Mouse (Mus musculus): ENCODE results near the gene Cdh18. TPM values are rescaled to one million over a fixed set of nuclear protein-coding genes. Genes with fewer than 3 reads are reported as not detected.
"Not testable (repeated sequence)": the region's sequence is repeated elsewhere in the genome, so short reads cannot be mapped to it uniquely, and the experiment has no call there.

Cdh18 gene
- polyA plus RNA-seq, 1 experiment from 2014 or later, result 0.50 TPM

DNA sequence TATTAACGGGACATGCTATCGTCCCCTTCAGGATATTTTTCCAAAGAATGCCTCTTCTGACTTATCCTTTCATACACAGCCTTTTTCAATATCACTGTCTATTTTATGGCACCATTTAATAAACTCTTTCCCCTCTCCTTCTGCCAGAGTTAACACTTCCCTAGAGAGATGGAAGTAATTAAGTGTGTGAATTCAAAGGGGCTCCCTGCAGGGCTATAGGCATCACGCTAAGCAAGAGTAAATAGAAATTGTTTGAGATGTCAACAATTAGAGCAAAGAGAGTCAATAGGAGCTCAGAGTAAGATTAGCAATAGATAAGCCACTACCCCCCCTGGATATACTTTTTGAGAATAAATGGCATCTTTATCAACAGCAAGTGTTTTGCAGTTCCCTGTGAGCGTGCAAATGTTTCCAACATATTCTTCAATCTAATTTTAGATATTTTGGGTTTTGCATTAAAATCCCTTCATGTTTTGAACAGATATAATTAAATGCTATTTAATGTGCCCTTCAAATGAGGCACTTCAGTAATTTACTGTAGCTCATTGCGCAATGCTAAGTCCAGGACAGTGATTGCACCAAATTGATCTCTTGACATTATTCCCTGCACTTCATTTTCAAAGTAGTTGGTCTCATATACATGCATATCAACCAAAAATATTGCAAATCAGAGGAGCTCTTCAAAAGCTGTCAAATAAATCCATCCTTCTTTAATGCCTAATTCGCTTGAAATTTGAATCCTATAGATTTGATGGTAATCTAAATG is 586.3 kb downstream of the Cdh18 start:
- DNase-seq (ENCODE audit: low spot score), result no peak
- no peaks in the 10 kb centered on the region for H3K36me3 ChIP-seq
- 61% methylated on average over 6 of the region's 6 CpGs for WGBS
- H3K9me3 ChIP-seq, result no peaks in the 10 kb centered on the region
- H3K4me3 ChIP-seq, result no peak overlapping the region
- H3K27ac ChIP-seq, result no peak overlapping the region
- H3K4me1 ChIP-seq (replicated peaks), result no peaks in the 10 kb centered on the region
- H3K27me3 ChIP-seq (ENCODE audit: insufficient read depth, poor library complexity, severe bottlenecking), result no peaks in the 10 kb centered on the region

DNA sequence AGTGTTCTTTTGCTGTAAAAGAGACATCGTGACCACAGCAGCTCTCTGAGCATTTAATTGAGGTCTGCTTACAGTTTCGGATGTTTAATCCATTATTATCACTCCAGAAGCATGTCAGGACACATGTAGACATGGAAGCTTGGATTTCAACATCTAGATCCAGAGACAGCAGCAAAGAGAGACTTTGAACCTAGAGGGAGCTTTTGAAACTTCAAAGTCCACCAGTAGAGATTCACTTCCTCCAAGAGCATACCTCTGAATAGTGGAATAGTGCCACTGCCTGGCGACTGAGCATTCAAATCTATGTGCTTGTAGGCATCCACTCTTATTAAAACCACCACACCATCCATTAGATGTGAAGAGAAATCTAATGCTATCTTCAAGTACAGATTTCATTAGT is 588.1 kb downstream of the Cdh18 start:
- DNase-seq (ENCODE audit: low spot score), result no peak
- Histone ChIP-seq H3K36me3 (no peaks in the 10 kb centered on the region), H3K27me3 (ENCODE audit: insufficient read depth, poor library complexity, severe bottlenecking) (no peaks in the 10 kb centered on the region), H3K9me3 (no peaks in the 10 kb centered on the region), H3K4me1 (replicated peaks) (no peaks in the 10 kb centered on the region), H3K4me3 (no peak overlapping the region), H3K27ac (no peak overlapping the region)
- WGBS, result 77% methylated on average over 3 of the region's 3 CpGs

DNA sequence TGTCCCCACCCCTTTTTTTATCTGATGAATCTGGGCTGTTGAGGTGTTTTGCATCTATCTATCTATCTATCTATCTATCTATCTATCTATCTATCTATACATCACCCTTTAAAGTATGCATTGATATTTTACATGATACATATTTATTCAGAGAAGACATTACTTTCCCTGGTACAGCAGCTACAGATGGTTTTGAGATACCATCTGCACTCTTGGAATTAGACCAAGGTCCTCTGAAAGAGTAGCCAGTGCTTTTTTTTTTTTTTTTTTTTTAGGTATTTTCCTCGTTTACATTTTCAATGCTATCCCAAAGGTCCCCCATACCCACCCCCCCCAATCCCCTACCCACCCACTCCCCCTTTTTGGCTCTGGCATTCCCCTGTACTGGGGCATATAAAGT is 594.1 kb downstream of the Cdh18 start:
- H3K4me1 ChIP-seq (replicated peaks); H3K4me3 ChIP-seq; H3K9me3 ChIP-seq; H3K27me3 ChIP-seq (ENCODE audit: insufficient read depth, poor library complexity, severe bottlenecking); H3K27ac ChIP-seq; DNase-seq (ENCODE audit: low spot score); H3K36me3 ChIP-seq: not testable (repeated sequence)
- WGBS, result 57% methylated on average over 1 of the region's 1 CpGs

DNA sequence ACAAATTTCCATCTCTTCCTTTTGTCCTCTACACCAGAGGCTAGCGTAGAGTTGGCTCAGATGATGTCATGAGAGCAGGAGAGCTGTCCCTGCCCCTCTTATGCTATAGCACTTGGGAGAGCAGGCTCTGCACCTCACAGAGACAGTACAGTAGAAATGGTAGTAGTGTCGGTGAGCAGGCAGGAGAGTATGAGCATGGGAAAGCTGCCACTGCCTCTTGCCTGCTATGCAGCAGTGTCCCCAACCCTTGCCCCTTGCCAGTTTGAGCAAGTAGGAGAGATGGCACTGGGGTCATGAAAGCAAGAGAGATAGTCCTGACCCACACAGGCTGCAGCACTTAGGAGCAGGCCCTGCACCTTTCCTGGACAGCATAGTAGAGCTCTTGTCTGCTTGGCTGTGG is 607.1 kb downstream of the Cdh18 start:
- WGBS, result 78% methylated on average over 2 of the region's 2 CpGs
- Histone ChIP-seq H3K4me1 (replicated peaks) (no peaks in the 10 kb centered on the region), H3K27ac (no peak overlapping the region), H3K36me3 (no peaks in the 10 kb centered on the region), H3K27me3 (ENCODE audit: insufficient read depth, poor library complexity, severe bottlenecking) (no peaks in the 10 kb centered on the region), H3K9me3 (no peaks in the 10 kb centered on the region), H3K4me3 (no peak overlapping the region)
- DNase-seq (ENCODE audit: low spot score), result no peak

DNA sequence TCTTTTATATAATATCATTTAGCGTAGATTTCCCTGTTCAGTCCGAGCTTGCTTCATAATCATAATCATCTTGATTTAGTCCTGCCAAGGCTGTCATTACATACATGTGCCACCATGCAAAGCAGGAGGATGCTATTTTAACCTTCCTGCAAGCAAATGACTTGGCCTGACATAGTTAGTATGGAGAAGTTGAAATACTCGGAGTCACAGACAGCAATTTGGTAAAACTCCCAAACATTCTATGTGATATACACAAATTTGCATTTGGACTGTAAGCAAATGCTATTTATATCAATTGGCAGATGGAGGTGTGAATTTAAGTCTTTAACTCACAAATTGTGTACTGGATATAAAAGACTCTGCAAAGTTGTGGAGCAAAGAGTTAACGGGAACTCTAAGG is 616.0 kb downstream of the Cdh18 start:
- WGBS, result 93% methylated on average over 4 of the region's 4 CpGs
- Histone ChIP-seq H3K27me3 (ENCODE audit: insufficient read depth, poor library complexity, severe bottlenecking) (no peaks in the 10 kb centered on the region), H3K4me3 (no peak overlapping the region), H3K9me3 (no peaks in the 10 kb centered on the region), H3K36me3 (no peaks in the 10 kb centered on the region), H3K27ac (no peak overlapping the region), H3K4me1 (replicated peaks) (no peaks in the 10 kb centered on the region)
- DNase-seq (ENCODE audit: low spot score), result no peak

DNA sequence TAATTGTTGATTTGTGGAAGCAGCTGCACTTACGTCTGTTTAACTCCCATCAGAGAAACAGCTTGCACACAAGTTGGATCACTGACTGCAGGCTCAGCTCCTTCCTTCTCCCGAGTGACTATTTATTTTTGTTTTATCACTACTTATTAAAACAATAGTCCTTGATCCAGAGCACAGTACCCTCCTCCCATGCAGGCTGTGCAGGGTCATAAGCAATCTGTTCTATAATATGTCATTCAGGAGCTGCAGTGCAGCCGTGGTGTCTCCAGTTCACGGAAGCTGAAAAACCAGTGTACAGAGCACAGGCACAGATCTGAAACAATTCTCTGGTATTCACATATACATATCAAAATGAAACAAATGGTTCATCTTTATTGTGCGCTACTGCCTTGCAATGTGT is 625.8 kb downstream of the Cdh18 start:
- no peaks in the 10 kb centered on the region for H3K36me3 ChIP-seq
- no peak overlapping the region for H3K4me3 ChIP-seq
- DNase-seq (ENCODE audit: low spot score), result no peak
- H3K9me3 ChIP-seq, result no peaks in the 10 kb centered on the region
- H3K27ac ChIP-seq, result no peak overlapping the region
- no peaks in the 10 kb centered on the region for H3K27me3 ChIP-seq (ENCODE audit: insufficient read depth, poor library complexity, severe bottlenecking)
- 81% methylated on average over 5 of the region's 5 CpGs for WGBS
- no peaks in the 10 kb centered on the region for H3K4me1 ChIP-seq (replicated peaks)

DNA sequence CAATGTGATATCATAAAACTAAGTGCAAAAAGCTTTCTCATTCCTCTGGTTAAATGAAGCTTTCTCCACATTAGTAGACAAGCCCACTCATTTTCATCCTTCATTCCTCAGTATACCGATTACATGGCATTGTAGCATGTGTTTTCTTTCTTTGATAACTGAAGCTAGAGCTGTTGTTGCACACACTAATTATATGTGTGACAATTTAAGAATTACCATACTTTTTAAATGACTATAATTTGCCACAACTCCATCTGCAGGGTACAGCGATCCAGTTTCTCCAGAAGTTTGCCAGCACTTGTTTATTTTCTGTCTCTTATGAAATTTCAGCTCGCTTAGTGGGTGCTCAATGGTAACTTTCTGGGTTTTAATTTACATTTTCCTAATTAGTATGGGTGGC is 663.2 kb downstream of the Cdh18 start:
- H3K36me3 ChIP-seq, result no peaks in the 10 kb centered on the region
- DNase-seq (ENCODE audit: low spot score), result no peak
- H3K27ac ChIP-seq, result no peak overlapping the region
- H3K4me3 ChIP-seq, result no peak overlapping the region
- no peaks in the 10 kb centered on the region for H3K27me3 ChIP-seq (ENCODE audit: insufficient read depth, poor library complexity, severe bottlenecking)
- H3K4me1 ChIP-seq (replicated peaks), result no peaks in the 10 kb centered on the region
- WGBS, result 91% methylated on average over 3 of the region's 3 CpGs
- H3K9me3 ChIP-seq, result no peaks in the 10 kb centered on the region

DNA sequence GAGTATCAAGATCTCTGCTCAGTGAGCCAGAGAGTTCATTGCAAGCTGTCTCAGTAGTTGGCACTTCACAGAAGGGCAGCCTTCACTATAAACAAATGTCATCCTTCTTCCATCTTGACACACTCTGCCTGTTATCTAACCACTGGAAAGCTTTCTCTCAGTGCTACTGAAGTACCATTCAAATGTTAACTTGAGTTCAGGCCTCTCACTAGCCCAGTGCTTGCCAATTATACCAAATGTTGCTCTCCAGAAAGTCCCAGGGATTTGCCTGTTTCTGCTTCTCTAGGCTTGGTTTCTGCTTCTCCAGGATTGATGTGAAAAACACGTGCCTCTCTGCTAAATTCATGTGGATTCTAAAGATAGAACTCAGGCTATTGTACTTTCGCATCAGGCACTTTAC is 681.8 kb downstream of the Cdh18 start:
- H3K4me3 ChIP-seq, result no peak overlapping the region
- H3K9me3 ChIP-seq, result no peaks in the 10 kb centered on the region
- no peaks in the 10 kb centered on the region for H3K27me3 ChIP-seq (ENCODE audit: insufficient read depth, poor library complexity, severe bottlenecking)
- no peaks in the 10 kb centered on the region for H3K36me3 ChIP-seq
- WGBS, result 75% methylated on average over 2 of the region's 2 CpGs
- no peak for DNase-seq (ENCODE audit: low spot score)
- H3K4me1 ChIP-seq (replicated peaks), result no peaks in the 10 kb centered on the region
- no peak overlapping the region for H3K27ac ChIP-seq

DNA sequence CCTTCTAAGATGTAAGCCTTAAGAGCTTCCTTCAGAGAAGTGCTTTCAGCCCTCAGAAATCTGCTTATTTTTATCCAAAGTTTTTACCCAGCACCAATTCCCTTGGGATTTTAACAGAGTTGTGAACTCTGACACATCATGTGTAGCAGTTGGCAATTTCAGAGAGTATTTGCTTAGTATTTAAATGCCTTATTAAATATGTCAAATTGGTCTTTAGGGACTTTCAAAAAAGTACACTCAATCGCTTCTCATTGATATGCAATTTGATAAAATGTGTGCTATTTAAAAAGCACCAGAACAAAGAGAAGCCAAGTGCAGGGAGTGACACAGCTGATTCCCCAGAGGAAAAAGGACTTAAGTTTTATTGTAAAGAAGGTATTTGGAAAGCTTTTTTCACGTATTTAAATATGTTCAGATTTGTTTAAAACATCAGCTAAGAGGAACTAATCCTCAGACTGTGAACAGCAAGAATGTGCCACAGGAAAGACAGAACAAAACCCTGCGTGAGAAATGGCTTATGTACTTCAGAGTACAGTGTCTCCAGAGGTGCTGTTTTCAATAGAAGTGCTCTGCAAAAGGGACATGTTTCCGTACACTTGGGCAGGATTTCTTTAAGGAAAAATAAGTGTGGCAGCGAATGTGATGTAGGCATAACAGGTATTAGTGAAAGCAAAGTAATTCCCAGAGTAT is 709.1 kb downstream of the Cdh18 start:
- H3K27ac ChIP-seq, result no peak overlapping the region
- no peaks in the 10 kb centered on the region for H3K9me3 ChIP-seq
- DNase-seq (ENCODE audit: low spot score), result no peak
- no peaks in the 10 kb centered on the region for H3K36me3 ChIP-seq
- no peaks in the 10 kb centered on the region for H3K27me3 ChIP-seq (ENCODE audit: insufficient read depth, poor library complexity, severe bottlenecking)
- WGBS, result 68% methylated on average over 5 of the region's 5 CpGs
- no peaks in the 10 kb centered on the region for H3K4me1 ChIP-seq (replicated peaks)
- no peak overlapping the region for H3K4me3 ChIP-seq

DNA sequence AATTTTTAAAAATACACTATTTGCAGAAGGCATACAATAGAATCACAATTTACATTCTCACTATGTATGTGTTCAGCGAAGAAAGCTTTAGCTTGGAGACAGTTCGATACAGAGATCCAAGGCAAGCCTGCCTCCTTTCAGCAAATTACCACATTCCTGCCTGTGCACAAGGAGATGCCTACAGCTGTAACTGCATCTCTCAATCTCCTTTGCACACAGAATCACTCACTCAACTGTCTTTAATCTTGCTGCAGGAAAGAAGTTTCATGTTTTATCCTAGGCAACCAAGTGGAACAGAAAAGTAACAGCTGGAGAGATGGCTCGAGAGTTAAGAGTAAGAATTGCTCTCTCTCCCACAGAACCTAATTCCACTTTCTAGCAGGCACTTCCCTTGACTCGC is 729.6 kb downstream of the Cdh18 start:
- H3K4me1 ChIP-seq (replicated peaks), result no peaks in the 10 kb centered on the region
- DNase-seq (ENCODE audit: low spot score), result no peak
- 82% methylated on average over 4 of the region's 4 CpGs for WGBS
- H3K36me3 ChIP-seq, result no peaks in the 10 kb centered on the region
- H3K27ac ChIP-seq, result no peak overlapping the region
- H3K4me3 ChIP-seq, result no peak overlapping the region
- H3K27me3 ChIP-seq (ENCODE audit: insufficient read depth, poor library complexity, severe bottlenecking), result no peaks in the 10 kb centered on the region
- H3K9me3 ChIP-seq, result no peaks in the 10 kb centered on the region

DNA sequence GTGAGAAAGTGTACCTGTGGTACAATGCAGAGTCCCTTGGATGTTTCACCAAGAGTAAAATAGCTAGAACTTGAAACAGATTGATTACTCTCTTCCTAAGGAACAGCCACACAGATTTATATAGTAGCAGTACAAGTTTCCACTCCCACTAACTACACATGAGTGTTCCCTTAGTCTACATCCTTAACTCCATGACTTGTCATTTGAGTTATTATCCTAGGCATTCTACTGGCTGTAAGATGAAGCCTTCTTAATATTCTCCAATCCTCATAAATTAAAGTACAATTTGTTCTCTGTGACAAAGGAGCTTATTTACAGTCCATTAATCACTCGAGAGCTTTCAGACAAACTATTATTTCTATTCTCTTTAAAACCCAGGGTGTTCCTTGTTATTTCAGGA is 756.2 kb downstream of the Cdh18 start:
- no peak for DNase-seq (ENCODE audit: low spot score)
- H3K4me1 ChIP-seq (replicated peaks), result no peaks in the 10 kb centered on the region
- H3K27ac ChIP-seq, result no peak overlapping the region
- H3K27me3 ChIP-seq (ENCODE audit: insufficient read depth, poor library complexity, severe bottlenecking), result no peaks in the 10 kb centered on the region
- no peak overlapping the region for H3K4me3 ChIP-seq
- no peaks in the 10 kb centered on the region for H3K9me3 ChIP-seq
- H3K36me3 ChIP-seq, result no peaks in the 10 kb centered on the region
- WGBS, result 84% methylated on average over 1 of the region's 1 CpGs

DNA sequence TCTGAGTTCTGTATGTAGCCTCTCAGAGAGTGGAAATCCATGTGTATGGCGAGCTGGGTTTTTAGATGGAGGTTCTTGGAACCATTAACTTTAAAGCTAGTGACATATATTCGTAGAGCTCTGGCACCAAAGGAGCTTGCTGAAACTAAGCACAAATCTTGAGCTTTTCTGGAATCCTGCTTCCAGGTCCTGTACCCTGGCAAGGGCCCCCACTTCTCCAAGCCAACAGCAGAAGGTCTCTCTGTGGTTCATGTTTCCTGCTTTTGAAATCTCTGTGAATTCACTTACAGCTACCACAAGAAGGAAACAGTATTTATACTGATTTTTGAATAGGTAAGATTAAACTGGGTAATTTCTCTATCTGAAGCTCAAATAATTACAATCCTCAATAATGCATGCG is 767.9 kb downstream of the Cdh18 start:
- DNase-seq (ENCODE audit: low spot score), result no peak
- WGBS, result 91% methylated on average over 3 of the region's 3 CpGs
- Histone ChIP-seq H3K27ac (no peak overlapping the region), H3K27me3 (ENCODE audit: insufficient read depth, poor library complexity, severe bottlenecking) (no peaks in the 10 kb centered on the region), H3K4me1 (replicated peaks) (no peaks in the 10 kb centered on the region), H3K9me3 (no peaks in the 10 kb centered on the region), H3K36me3 (no peaks in the 10 kb centered on the region), H3K4me3 (no peak overlapping the region)

DNA sequence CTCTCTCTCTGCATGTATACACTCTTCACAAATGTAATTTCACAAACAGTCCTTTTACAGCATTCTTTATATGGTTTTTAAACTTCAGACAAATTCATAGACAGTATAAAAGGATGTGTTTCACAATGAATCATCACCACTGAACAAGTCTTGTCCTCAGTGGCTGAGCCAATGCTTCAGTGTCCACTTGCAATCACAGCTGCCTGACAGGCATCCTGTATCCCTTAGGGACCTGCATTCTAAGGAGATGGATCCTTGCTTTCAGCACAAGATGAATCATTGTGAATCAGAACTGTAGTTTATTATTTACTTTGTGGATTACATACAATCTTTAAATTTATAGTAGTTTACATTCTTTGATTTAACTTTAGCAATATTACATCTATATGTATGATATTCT is 768.6 kb downstream of the Cdh18 start:
- no peaks in the 10 kb centered on the region for H3K36me3 ChIP-seq
- H3K27me3 ChIP-seq (ENCODE audit: insufficient read depth, poor library complexity, severe bottlenecking), result no peaks in the 10 kb centered on the region
- no peak for DNase-seq (ENCODE audit: low spot score)
- H3K9me3 ChIP-seq, result no peaks in the 10 kb centered on the region
- no peaks in the 10 kb centered on the region for H3K4me1 ChIP-seq (replicated peaks)
- H3K27ac ChIP-seq, result no peak overlapping the region
- H3K4me3 ChIP-seq, result no peak overlapping the region

DNA sequence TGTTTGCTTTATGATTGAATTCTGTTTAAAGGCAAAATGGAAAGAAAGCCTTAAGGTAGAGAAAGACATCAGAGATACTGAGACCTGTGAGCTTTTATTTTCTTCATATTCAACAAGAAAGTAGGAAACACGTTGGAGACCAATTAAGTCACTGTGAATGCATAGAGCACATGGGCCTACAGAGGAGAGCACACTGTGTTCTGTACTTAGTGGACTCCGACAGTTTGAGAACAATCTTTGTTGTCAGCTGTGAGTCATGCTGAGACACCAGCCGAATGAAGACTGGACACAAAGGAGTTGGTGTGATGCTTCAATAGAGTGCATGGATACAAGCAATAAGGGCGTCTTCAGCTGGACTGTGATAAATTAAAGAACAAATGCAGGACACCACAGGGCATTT is 791.5 kb downstream of the Cdh18 start:
- H3K27me3 ChIP-seq (ENCODE audit: insufficient read depth, poor library complexity, severe bottlenecking); H3K4me3 ChIP-seq; DNase-seq (ENCODE audit: low spot score); H3K27ac ChIP-seq; H3K9me3 ChIP-seq; H3K4me1 ChIP-seq (replicated peaks); H3K36me3 ChIP-seq: not testable (repeated sequence)
- no CpG with 5 or more reads among the region's 4 CpGs for WGBS

All from hindbrain, embryonic 10.5 days (tissue).